Mouse (Mus musculus) ES-E14 (cell line): ENCODE measurements around the gene Gm10135. TPM values are rescaled to one million over a fixed set of nuclear protein-coding genes. Genes with fewer than 3 reads are reported as not detected.

Source experiments
- DNase-seq: peaks from one replicate; pipeline ENCODE4 v3.0.0-alpha.2; 2013; ENCODE audit warnings: low read depth, low spot score
- H3K27ac ChIP-seq: 2 replicates; pipeline ENCODE4 v1.5.1; 2012; ENCODE audit warnings: low read depth, mild to moderate bottlenecking, low read length, moderate library complexity, mixed read lengths; ENCODE audit not compliant: poor library complexity, insufficient read depth, severe bottlenecking
- H3K36me3 ChIP-seq: 2 replicates; pipeline ENCODE4 v1.6.1; 2012; ENCODE audit warnings: mild to moderate bottlenecking, low read length, moderate library complexity, mixed read lengths; ENCODE audit not compliant: control insufficient read depth, poor library complexity, insufficient read depth, severe bottlenecking
- H3K4me1 ChIP-seq, 2 experiments: fragments of 150-350 bp in 1 of 2; sonication (generic) in 1 of 2; 2 replicates each; pipeline ENCODE4 v1.6.1; 2012; ENCODE audit warnings: low read length in 2 of 2, mild to moderate bottlenecking in 1 of 2, mixed read lengths in 1 of 2; ENCODE audit not compliant: control insufficient read depth in 2 of 2, insufficient read depth in 2 of 2, poor library complexity in 1 of 2
- H3K4me3 ChIP-seq, 2 experiments: fragments of 150-350 bp in 1 of 2; sonication (generic) in 1 of 2; 2 replicates each; pipeline ENCODE4 v1.5.1; 2012; ENCODE audit warnings: low read length in 2 of 2, low read depth in 1 of 2, mild to moderate bottlenecking in 1 of 2, mixed read lengths in 1 of 2; ENCODE audit not compliant: insufficient read depth in 1 of 2, poor library complexity in 1 of 2, severe bottlenecking in 1 of 2
- H3K9ac ChIP-seq: 2 replicates; pipeline ENCODE4 v1.6.1; 2012; ENCODE audit warnings: low read depth, mild to moderate bottlenecking, low read length, mixed read lengths; ENCODE audit not compliant: poor library complexity, insufficient read depth, severe bottlenecking
- H3K9me3 ChIP-seq: fragments of 150-350 bp; sonication (generic); 2 replicates; pipeline ENCODE4 v1.6.1; 2012; ENCODE audit warnings: low read depth, mild to moderate bottlenecking, low read length; ENCODE audit not compliant: control insufficient read depth, insufficient read depth
- CHD2 ChIP-seq: IDR thresholded peaks from 2 replicates; pipeline ENCODE4 v1.6.1; 2014; ENCODE audit warnings: mild to moderate bottlenecking, low read depth, low read length, inconsistent platforms
- HCFC1 ChIP-seq: IDR thresholded peaks from 2 replicates; pipeline ENCODE4 v1.6.1; 2012; ENCODE audit warnings: low read length, inconsistent platforms, borderline replicate concordance; ENCODE audit not compliant: insufficient read depth
- MAFK ChIP-seq: IDR thresholded peaks from 2 replicates; pipeline ENCODE4 v1.6.1; 2014; ENCODE audit warnings: mild to moderate bottlenecking, low read depth, low read length, inconsistent platforms; ENCODE audit not compliant: insufficient read depth
- ZC3H11A ChIP-seq: IDR thresholded peaks from 2 replicates; pipeline ENCODE4 v1.6.1; 2012; ENCODE audit warnings: low read depth, mild to moderate bottlenecking, inconsistent platforms, low read length, borderline replicate concordance
- ZNF384 ChIP-seq: IDR thresholded peaks from 2 replicates; pipeline ENCODE4 v1.6.1; 2012; ENCODE audit warnings: low read depth, low read length, inconsistent platforms
- in situ Hi-C, 2 experiments: fragments of 600-800 bp; cut with MboI; formaldehyde crosslinking; loops; one replicate each; pipeline ENCODE4 v1.15.1; 2025; ENCODE audit warnings: low sequenced_read_pairs in 2 of 2, inconsistent platforms in 1 of 2; ENCODE audit not compliant: unreplicated experiment in 2 of 2
- total RNA-seq: library from RNA; depleted of rRNA; stranded (reverse); fragments of 300-350 nt; gene quantifications from 2 replicates; pipeline ENCODE4 v1.2.3, GENCODE M21; 2012

The Gm10135 gene
- total RNA-seq, 1 experiment: not detected

DNA sequence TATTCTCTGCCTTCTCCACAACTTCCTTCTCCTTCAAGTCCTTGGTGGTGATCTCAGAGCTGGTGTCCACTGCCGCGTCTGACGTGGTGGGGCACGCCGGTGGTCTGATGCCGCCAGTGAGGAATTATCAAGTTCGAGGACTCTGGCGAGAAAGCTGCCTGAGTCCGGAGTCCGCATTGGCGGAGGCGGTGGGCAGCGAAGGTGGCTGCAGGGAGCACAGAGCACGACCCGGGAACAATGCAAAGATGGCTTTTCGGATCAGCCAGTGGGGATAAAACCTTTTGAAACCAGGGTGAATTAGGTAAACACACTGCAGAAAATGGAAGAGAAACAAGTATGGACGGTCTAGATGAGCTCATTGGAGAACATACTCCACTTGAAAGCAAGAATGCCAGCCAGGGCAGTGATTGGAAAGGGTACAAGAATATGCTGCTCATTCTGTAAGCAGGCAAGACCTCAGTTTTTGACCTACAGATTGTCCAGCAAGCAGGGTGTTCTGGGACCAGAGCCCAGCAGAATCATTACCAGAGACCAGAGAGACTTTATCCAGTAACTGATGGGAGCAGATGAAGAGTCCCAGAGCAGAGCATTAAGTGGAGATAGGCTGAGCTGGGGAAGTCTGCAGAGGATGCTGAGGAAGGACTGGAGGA is 41.4 kb downstream of the Gm10135 start:
- H3K36me3 ChIP-seq: no peaks in the 10 kb centered on the region
- DNase-seq: no peak

DNA sequence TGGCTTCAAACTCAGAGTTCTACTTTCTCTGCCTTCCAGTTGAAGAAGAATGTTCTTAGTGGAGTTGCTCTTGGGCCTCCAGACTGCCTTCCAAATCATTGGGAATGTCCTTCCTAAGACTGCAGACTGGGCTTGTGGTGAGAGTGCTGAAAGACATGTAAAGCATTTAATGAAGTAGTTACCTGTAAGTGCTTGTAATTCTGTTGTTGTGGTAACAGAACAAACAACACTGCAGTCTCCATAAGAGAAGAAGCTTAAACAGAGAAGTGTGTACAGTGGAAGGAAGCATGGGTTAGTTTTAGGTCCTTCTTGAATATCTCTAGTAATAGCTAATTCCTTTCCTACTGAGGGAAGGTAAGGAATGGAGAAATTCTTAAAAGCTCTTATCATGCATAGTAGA is 47.4 kb downstream of the Gm10135 start:
- no peak for DNase-seq
- no peaks in the 10 kb centered on the region for H3K4me1 ChIP-seq
- H3K36me3 ChIP-seq: no peaks in the 10 kb centered on the region
- H3K9me3 ChIP-seq: no peaks in the 10 kb centered on the region
- H3K4me3 ChIP-seq: no peak overlapping the region
- TF ChIP-seq MAFK (no peak), HCFC1 (no peak), CHD2 (no peak), ZNF384 (no peak), ZC3H11A (no peak)
- no peak overlapping the region for H3K27ac ChIP-seq
- in situ Hi-C loops: no loop called here
- no peak overlapping the region for H3K9ac ChIP-seq

More for the DNA sequence above, 41.4 kb downstream of the Gm10135 start:
- H3K4me1 ChIP-seq: peaks cover 0 to 3% of the 10 kb centered on the region in 2 experiments; a peak in 1 of 4 replicates
- peak overlapping the region in 1 of 2 experiments; percentile 27; a peak in 1 of 4 replicates for H3K4me3 ChIP-seq
- in situ Hi-C loops: no loop called here
- H3K9ac ChIP-seq: no peak overlapping the region
- H3K27ac ChIP-seq: no peak overlapping the region
- H3K9me3 ChIP-seq: no peaks in the 10 kb centered on the region
- TF ChIP-seq MAFK (no peak), CHD2 (no peak), HCFC1 (no peak), ZNF384 (no peak), ZC3H11A (no peak)

DNA sequence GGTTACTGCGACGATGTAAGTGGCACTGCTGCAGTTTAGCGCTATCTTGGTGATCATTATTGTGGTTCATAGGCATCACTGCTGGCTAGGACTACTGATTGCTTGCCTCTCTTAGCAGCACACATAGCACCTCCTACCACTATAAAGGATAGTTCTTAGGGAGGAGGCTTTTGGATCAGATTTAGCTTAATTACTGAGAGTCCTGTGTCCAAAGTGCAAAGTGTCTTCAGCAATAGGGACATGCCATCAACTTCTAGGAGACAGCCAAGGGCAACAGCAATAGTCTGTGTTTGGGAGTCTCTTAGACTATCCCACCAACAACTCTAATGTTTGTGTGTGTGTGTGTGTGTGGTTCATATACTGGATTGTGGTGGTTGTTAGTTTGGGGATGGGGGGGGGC is 51.7 kb downstream of the Gm10135 start:
- Histone ChIP-seq H3K4me3 (no peak overlapping the region), H3K9me3 (no peaks in the 10 kb centered on the region), H3K4me1 (peaks cover 0 to 4% of the 10 kb centered on the region in 2 experiments; a peak in 1 of 4 replicates), H3K27ac (no peak overlapping the region), H3K9ac (no peak overlapping the region), H3K36me3 (no peaks in the 10 kb centered on the region)
- TF ChIP-seq ZC3H11A: no peak
- TF ChIP-seq ZNF384: no peak
- no peak for TF ChIP-seq CHD2
- no peak for TF ChIP-seq HCFC1
- no peak for DNase-seq
- in situ Hi-C loops: no loop called here

DNA sequence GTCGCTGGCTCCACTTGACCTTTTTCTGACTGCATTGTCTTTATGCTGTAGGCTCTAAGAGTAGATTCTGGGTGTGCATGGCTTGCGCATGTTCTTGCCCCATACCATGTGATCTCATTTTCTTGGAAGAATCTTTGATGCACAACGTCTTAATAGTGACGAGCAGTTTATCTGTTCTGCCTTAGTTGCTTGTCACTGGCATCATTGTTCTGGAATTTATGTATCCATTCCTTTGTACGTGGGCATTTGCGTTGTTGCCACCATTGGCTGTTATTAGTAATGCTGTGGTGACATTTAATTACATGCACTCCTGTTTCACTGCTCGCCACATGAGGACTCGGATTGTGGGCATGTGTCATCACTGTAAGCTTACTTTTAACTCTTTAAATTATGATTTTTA is 53.3 kb downstream of the Gm10135 start:
- Histone ChIP-seq H3K36me3 (no peaks in the 10 kb centered on the region), H3K4me1 (peaks cover 2 to 7% of the 10 kb centered on the region in 2 experiments; a peak in 2 of 4 replicates), H3K27ac (no peak overlapping the region), H3K9me3 (no peaks in the 10 kb centered on the region), H3K9ac (no peak overlapping the region), H3K4me3 (no peak overlapping the region)
- no peak for DNase-seq
- in situ Hi-C loops: no loop called here
- no peak for TF ChIP-seq CHD2
- no peak for TF ChIP-seq ZNF384
- no peak for TF ChIP-seq ZC3H11A
- no peak for TF ChIP-seq HCFC1
- TF ChIP-seq MAFK: no peak

- TF ChIP-seq ZNF384: no peak
- no peak for TF ChIP-seq CHD2
- TF ChIP-seq ZC3H11A: no peak
- TF ChIP-seq HCFC1: no peak
- TF ChIP-seq MAFK: no peak
- in situ Hi-C loops: no loop called here
Measured at GRCm38 (mm10) chr5:72920416-72920815, 54.1 kb downstream of the Gm10135 start.

More at GRCm38 (mm10) chr5:72920416-72920815, 54.1 kb downstream of the Gm10135 start:
- no peak for DNase-seq
- no peak overlapping the region for H3K9ac ChIP-seq
- H3K9me3 ChIP-seq: no peaks in the 10 kb centered on the region
- H3K4me1 ChIP-seq: peaks cover 3 to 7% of the 10 kb centered on the region in 2 experiments; a peak in 3 of 4 replicates
- H3K36me3 ChIP-seq: no peaks in the 10 kb centered on the region
- H3K27ac ChIP-seq: no peak overlapping the region
- H3K4me3 ChIP-seq: no peak overlapping the region
